Mouse (Mus musculus) limb, embryonic 10.5 days (tissue): ENCODE results near the gene Rab3a. TPM values are rescaled to one million over a fixed set of nuclear protein-coding genes. Genes with fewer than 3 reads are reported as not detected.
A peak's percentile ranks its signal among the peaks of the same experiment; 100 is the strongest.

Experiments
- DNase-seq: peaks from one replicate; pipeline ENCODE4 v3.0.0-alpha.2; 2017; ENCODE audit warnings: low spot score
- H3K27ac ChIP-seq: fragments of 300-500 bp; sonication (generic); 2 replicates; pipeline ENCODE4 v1.5.1; 2016; ENCODE audit warnings: mild to moderate bottlenecking
- H3K27me3 ChIP-seq: fragments of 300-500 bp; sonication (generic); 2 replicates; pipeline ENCODE4 v1.6.1; 2016; ENCODE audit warnings: low read depth, mild to moderate bottlenecking; ENCODE audit not compliant: poor library complexity, severe bottlenecking
- H3K36me3 ChIP-seq: fragments of 300-500 bp; sonication (generic); 2 replicates; pipeline ENCODE4 v1.6.1; 2016; ENCODE audit warnings: mild to moderate bottlenecking, moderate library complexity
- H3K4me1 ChIP-seq: fragments of 300-500 bp; sonication (generic); 2 replicates; pipeline ENCODE4 v1.6.1; 2016
- H3K4me3 ChIP-seq: fragments of 300-500 bp; sonication (generic); 2 replicates; pipeline ENCODE4 v1.5.1; 2016; ENCODE audit warnings: mild to moderate bottlenecking, moderate library complexity
- H3K9me3 ChIP-seq: fragments of 300-500 bp; sonication (generic); replicated peaks from 2 replicates; pipeline ENCODE4 v1.6.1; 2016; ENCODE audit warnings: mild to moderate bottlenecking
- WGBS: fragments of 180-500 bp; shearing (Covaris S2); methylation state at CpG from one replicate; pipeline ENCODE4 v1.1.7; 2016; 5-methylcytosine and 5-hydroxymethylcytosine counted together
- microRNA-seq: library from miRNA; unstranded; fragments of <30 nt; microRNA quantifications from one replicate; pipeline ENCODE4, GENCODE M21; 2017
- polyA plus RNA-seq: library from polyadenylated mRNA; unstranded; fragments of >200 nt; fragmentation: Nextera tagmentation; extraction: Ambion mirVana; gene quantifications from 2 replicates; pipeline ENCODE4 v1.2.1, GENCODE M21; 2016

Rab3a gene
- polyA plus RNA-seq, 1 experiment from 2014 or later: 10.8 TPM

DNA sequence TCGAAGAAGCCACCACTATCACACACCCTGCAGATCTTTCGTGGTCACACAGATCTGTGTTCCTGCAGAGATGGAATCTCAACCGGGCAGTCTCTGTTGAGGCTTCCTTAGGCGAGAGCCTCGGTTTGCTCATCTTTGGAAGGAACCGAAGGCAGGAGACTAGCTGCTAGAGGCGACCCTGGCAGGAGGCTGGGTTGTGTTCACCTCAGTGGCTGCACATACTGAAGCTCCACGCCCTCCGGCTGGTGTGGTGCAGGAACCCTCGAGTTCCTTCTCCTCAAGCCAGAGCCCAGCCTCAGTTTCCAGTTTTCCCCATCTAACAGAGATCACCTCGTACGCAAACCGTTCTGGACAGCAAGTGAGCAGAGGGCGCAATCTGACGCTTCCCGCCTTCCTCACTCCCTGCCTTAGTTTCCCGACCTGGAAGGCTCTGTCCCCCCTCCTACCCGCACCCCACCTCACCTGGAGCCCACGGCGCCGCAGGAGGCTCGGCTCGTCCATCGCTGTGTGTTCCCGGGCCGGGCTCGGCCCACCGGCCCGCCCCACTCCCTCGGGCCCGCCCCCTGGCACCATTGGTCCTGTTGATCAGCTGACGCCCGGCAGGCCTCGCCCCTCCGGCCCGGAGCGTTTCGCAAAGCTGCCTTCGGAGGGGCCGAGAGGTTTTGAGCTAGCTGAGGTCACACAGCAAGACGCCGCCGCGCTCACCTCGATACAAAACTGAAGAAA lies 50.2 kb downstream of the Rab3a start, which contains the start of gene Mast3:
Mast3 (minus strand) TSS at position 574 of the 726 bp plus-strand sequence.
- DNase-seq: peak; percentile 90
- under 1% methylated on average over 45 of the region's 45 CpGs for WGBS
- Histone ChIP-seq H3K4me3 (peak within 1 kb of the TSS; percentile 63), H3K27ac (peak within 1 kb of the TSS; percentile 40; the same call in 1 of the 2 replicates), H3K9me3 (no peaks in the 10 kb centered on the region), H3K27me3 (peaks cover 83% of the 10 kb centered on the region), H3K36me3 (no peaks in the 10 kb centered on the region), H3K4me1 (peaks cover 28% of the 10 kb centered on the region)

DNA sequence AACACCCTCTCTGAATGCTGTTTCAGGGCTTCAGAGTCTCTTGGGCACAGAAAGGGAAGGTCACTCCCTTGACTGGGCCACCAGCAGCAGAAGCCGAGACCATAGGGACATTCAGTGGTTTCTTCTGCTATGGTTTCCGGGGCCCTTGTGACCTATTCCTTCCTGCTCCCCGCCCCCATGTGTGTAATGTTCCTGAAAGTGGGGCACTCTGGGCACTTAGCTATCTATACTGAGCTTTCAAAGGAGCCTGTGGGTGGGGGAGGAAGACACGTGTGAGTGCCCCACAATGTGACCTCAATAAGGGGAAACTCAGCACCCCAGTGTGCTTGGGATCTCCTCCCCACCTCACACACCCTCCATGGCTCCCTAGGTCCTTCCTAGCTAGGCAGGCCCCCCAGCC lies 52.1 kb downstream of the Rab3a start:
- DNase-seq: no peak
- Histone ChIP-seq H3K9me3 (no peaks in the 10 kb centered on the region), H3K36me3 (no peaks in the 10 kb centered on the region), H3K4me3 (no peak overlapping the region), H3K27ac (no peak overlapping the region), H3K4me1 (peaks cover 38% of the 10 kb centered on the region), H3K27me3 (peaks cover 73% of the 10 kb centered on the region)
- 77% methylated on average over 4 of the region's 4 CpGs for WGBS

DNA sequence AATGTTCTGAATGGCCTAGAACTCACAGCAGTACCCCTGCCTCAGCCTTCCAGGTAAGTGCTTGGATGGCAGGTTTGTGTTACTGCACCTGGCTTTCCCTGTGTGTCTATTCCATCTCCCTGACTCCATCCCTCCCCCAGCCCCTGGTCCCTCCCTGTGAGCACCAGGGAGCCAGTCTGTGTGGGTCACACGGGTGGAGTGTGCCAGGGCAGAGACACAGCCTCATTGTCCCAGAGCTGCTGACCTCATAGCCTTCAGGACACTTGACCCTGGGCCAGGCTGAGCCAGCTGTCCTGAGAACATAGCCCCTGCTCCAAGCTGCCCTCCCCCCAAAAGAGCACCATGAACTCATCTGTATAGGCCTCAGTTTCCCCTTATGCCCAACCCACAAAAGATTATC lies 52.8 kb downstream of the Rab3a start:
- H3K4me1 ChIP-seq: peaks cover 38% of the 10 kb centered on the region
- no peak overlapping the region for H3K4me3 ChIP-seq
- no peaks in the 10 kb centered on the region for H3K36me3 ChIP-seq
- no peak overlapping the region for H3K27ac ChIP-seq
- 62% methylated on average over 1 of the region's 1 CpGs for WGBS
- DNase-seq: no peak
- H3K27me3 ChIP-seq: peaks cover 66% of the 10 kb centered on the region
- no peaks in the 10 kb centered on the region for H3K9me3 ChIP-seq

DNA sequence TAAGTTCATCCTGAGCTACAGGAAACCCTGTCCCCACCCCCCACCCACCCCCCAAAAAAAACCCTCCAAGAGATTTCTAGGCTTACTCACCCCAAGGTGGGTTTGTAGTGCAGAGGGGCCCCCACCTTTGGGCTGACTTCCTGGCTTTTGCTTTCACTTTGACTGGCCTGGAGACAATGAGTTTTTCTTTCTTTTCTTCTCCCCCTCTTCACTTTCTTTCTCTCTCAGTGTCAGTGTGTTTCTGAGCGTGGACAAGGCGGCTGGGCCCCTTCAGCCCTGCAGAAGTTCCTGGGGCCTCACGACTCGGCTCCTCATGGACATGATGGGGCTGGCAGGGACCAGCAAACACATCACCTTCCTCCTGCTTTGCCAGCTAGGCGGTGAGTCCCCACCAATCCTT lies 53.8 kb downstream of the Rab3a start, which contains the start of gene Il12rb1:
Il12rb1 (plus strand) TSS at position 211 of the 400 bp plus-strand sequence.
- WGBS: 66% methylated on average over 5 of the region's 5 CpGs
- H3K9me3 ChIP-seq: no peaks in the 10 kb centered on the region
- peaks cover 66% of the 10 kb centered on the region for H3K27me3 ChIP-seq
- peaks cover 38% of the 10 kb centered on the region for H3K4me1 ChIP-seq
- H3K27ac ChIP-seq: no peak within 1 kb of the TSS
- no peak within 1 kb of the TSS for H3K4me3 ChIP-seq
- H3K36me3 ChIP-seq: no peaks in the 10 kb centered on the region
- DNase-seq: no peak

Small RNAs within 50 kb of the gene (microRNA-seq; reads per million reads assigned to microRNA genes)
- gene Mir7240: not detected

Other genes starting within 250 kb of the Rab3a start
- 126 and 143 TPM in 2 replicates for gene Rex1bd, start 247.9 kb upstream of the Rab3a start, polyA plus RNA-seq
- 877 and 996 TPM in 2 replicates for gene Uba52, start 243.9 kb upstream of the Rab3a start, polyA plus RNA-seq
- 297 and 310 TPM in 2 replicates for gene Fkbp8, start 227.0 kb upstream of the Rab3a start, polyA plus RNA-seq
- 45.4 and 46.6 TPM in 2 replicates for gene Kxd1, start 226.7 kb upstream of the Rab3a start, polyA plus RNA-seq
- 20.9 and 26.1 TPM in 2 replicates for gene Ell, start 215.2 kb upstream of the Rab3a start, polyA plus RNA-seq
- 214 and 225 TPM in 2 replicates for gene Isyna1, start 160.3 kb upstream of the Rab3a start, polyA plus RNA-seq
- 164 and 182 TPM in 2 replicates for gene Ssbp4, start 145.8 kb upstream of the Rab3a start, polyA plus RNA-seq
- gene Lrrc25, start 138.5 kb upstream of the Rab3a start, polyA plus RNA-seq: 0.38 and 0.64 TPM in 2 replicates
- gene Gdf15, start 122.2 kb upstream of the Rab3a start, polyA plus RNA-seq: not detected in 2 replicates
- gene Pgpep1, start 94.3 kb upstream of the Rab3a start, polyA plus RNA-seq: 44.7 and 45.0 TPM in 2 replicates
- 405 and 438 TPM in 2 replicates for gene Lsm4, start 81.4 kb upstream of the Rab3a start, polyA plus RNA-seq
- 69.0 and 80.6 TPM in 2 replicates for gene Jund, start 55.7 kb upstream of the Rab3a start, polyA plus RNA-seq
- not detected in 2 replicates for gene Iqcn, start 51.2 kb upstream of the Rab3a start, polyA plus RNA-seq
- gene Gm3336, start 36.1 kb upstream of the Rab3a start, polyA plus RNA-seq: not detected in 2 replicates
- gene Pde4c, start 31.0 kb upstream of the Rab3a start, polyA plus RNA-seq: 0.10 and 0.25 TPM in 2 replicates
- 25.2 and 29.9 TPM in 2 replicates for gene Mpv17l2, start 6.3 kb downstream of the Rab3a start, polyA plus RNA-seq
- gene Pik3r2, start 22.0 kb downstream of the Rab3a start, polyA plus RNA-seq: 92.7 and 100 TPM in 2 replicates
- gene Mast3, start 50.4 kb downstream of the Rab3a start, polyA plus RNA-seq: 12.7 and 17.1 TPM in 2 replicates
- gene Il12rb1, start 53.8 kb downstream of the Rab3a start, polyA plus RNA-seq: not detected in 2 replicates
- 4.4 and 5.0 TPM in 2 replicates for gene Arrdc2, start 85.0 kb downstream of the Rab3a start, polyA plus RNA-seq
- 2.8 and 4.0 TPM in 2 replicates for gene Kcnn1, start 108.6 kb downstream of the Rab3a start, polyA plus RNA-seq
- gene Ccdc124, start 119.3 kb downstream of the Rab3a start, polyA plus RNA-seq: 174 and 187 TPM in 2 replicates
- gene Slc5a5, start 138.1 kb downstream of the Rab3a start, polyA plus RNA-seq: 0.16 and 0.23 TPM in 2 replicates
- 3,636 and 3,729 TPM in 2 replicates for gene Rpl18a, start 142.7 kb downstream of the Rab3a start, polyA plus RNA-seq
- gene Map1s, start 151.3 kb downstream of the Rab3a start, polyA plus RNA-seq: 67.8 and 71.4 TPM in 2 replicates